Mouse (Mus musculus) intestine, embryonic 14.5 days (tissue): ENCODE data around the gene Gpr141. TPM values are rescaled to one million over a fixed set of nuclear protein-coding genes. Genes with fewer than 3 reads are reported as not detected.

Experiments used
- ATAC-seq: fragments of 200-750 bp; cut with Nextera tagmentation; replicated peaks from 2 replicates; pipeline ENCODE4 v1.8.0; 2017; ENCODE audit warnings: low read depth, moderate number of reproducible peaks, moderate TSS enrichment, moderate library complexity; ENCODE audit not compliant: low FRiP score, low TSS enrichment
- DNase-seq: peaks from one replicate; pipeline ENCODE4 v3.0.0-alpha.2; 2018; ENCODE audit warnings: low spot score
- H3K27ac ChIP-seq: fragments of 300-500 bp; sonication (generic); 2 replicates; pipeline ENCODE4 v1.5.1; 2014; ENCODE audit warnings: low read depth, mild to moderate bottlenecking, control low read depth
- H3K27me3 ChIP-seq: fragments of 300-500 bp; sonication (generic); replicated peaks from 2 replicates; pipeline ENCODE4 v1.6.1; 2014; ENCODE audit warnings: low read length, control low read depth; ENCODE audit not compliant: control insufficient read depth, insufficient read depth
- H3K36me3 ChIP-seq: fragments of 300-500 bp; sonication (generic); 2 replicates; pipeline ENCODE4 v1.6.1; 2014; ENCODE audit warnings: low read length, control low read depth; ENCODE audit not compliant: control insufficient read depth, insufficient read depth
- H3K4me1 ChIP-seq: fragments of 300-500 bp; sonication (generic); replicated peaks from 2 replicates; pipeline ENCODE4 v1.6.1; 2014; ENCODE audit warnings: low read length, control low read depth, mixed read lengths; ENCODE audit not compliant: control insufficient read depth, insufficient read depth
- H3K4me2 ChIP-seq: fragments of 300-500 bp; sonication (generic); 2 replicates; pipeline ENCODE4 v1.6.1; 2014; ENCODE audit warnings: low read length
- H3K4me3 ChIP-seq: fragments of 300-500 bp; sonication (generic); 2 replicates; pipeline ENCODE4 v1.5.1; 2014; ENCODE audit warnings: low read depth, low read length, control low read depth, mixed read lengths
- H3K9ac ChIP-seq: fragments of 300-500 bp; sonication (generic); 2 replicates; pipeline ENCODE4 v1.6.1; 2014; ENCODE audit warnings: mild to moderate bottlenecking, low read length
- H3K9me3 ChIP-seq: fragments of 300-500 bp; sonication (generic); 2 replicates; pipeline ENCODE4 v1.6.1; 2016; ENCODE audit warnings: low read length, control low read depth; ENCODE audit not compliant: control insufficient read depth
- WGBS: fragments of 180-500 bp; shearing (Covaris S2); extraction: QIAGEN DNeasy Blood & Tissue Kit; methylation state at CpG from one replicate; pipeline ENCODE4 v1.1.7; 2014; 5-methylcytosine and 5-hydroxymethylcytosine counted together
- polyA plus RNA-seq: library from polyadenylated mRNA; unstranded; fragments of >200 nt; fragmentation: Nextera tagmentation; extraction: Ambion mirVana; gene quantifications from 2 replicates; pipeline ENCODE4 v1.2.1, GENCODE M21; 2014

Gene Gpr141
- polyA plus RNA-seq, result 0.09 and 0.31 TPM in 2 replicates

GRCm38 (mm10) chr13:19824071-19824470 lies at the start of gene Gpr141:
Gene Gpr141 (minus strand): TSS chr13:19824257.
- Histone ChIP-seq H3K9me3 (no peaks in the 10 kb centered on the region), H3K4me2 (no peak within 1 kb of the TSS), H3K36me3 (no peaks in the 10 kb centered on the region), H3K27ac (no peak within 1 kb of the TSS), H3K27me3 (no peaks in the 10 kb centered on the region), H3K4me3 (no peak within 1 kb of the TSS), H3K4me1 (no peaks in the 10 kb centered on the region), H3K9ac (no peak within 1 kb of the TSS)
- DNase-seq, result no peak
- 47% methylated on average over 3 of the region's 3 CpGs for whole genome bisulfite sequencing
- no peak for ATAC-seq

GRCm38 (mm10) chr13:19864241-19864640 lies 40.2 kb upstream of the Gpr141 start:
- DNase-seq (no peak), ATAC-seq (no peak)
- Histone ChIP-seq H3K36me3 (no peaks in the 10 kb centered on the region), H3K27ac (no peak overlapping the region), H3K9me3 (no peaks in the 10 kb centered on the region), H3K27me3 (no peaks in the 10 kb centered on the region), H3K4me3 (no peak overlapping the region), H3K4me1 (no peaks in the 10 kb centered on the region), H3K4me2 (no peak overlapping the region), H3K9ac (no peak overlapping the region)

DNA sequence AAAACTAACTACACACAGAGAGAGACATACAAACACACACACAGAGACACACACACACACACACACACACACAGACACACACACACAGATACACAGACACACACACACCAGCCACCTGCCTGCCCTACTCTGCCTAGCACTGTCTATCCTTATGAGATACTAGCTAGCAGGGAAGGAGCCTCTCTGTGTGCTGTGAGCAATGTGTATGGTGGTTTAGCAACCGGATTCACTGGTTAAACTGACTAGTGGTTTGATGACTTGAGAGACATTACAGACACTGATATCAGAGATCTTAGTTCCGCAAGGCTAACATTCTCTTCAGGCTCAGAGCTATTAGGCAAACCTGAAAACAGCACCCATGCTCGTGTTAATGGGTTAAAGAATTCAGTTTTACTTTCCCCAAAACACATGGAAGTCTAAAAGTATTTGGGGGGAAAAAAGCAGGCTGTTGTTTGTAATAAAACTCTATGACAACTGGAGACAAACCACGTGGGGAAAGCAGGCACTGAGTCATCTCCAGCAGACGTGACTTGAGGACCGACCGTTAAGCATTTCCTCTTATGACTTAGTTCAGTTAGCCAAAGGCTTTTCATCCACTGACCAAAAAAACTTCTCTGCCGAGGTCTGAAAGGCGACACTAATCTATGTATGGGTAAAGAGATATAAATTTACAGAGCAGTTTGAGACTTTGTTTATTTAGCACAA lies 30.7 kb upstream of the Gpr141 start:
- H3K27me3 ChIP-seq, result no peaks in the 10 kb centered on the region
- H3K4me2 ChIP-seq, result no peak overlapping the region
- H3K4me3 ChIP-seq, result no peak overlapping the region
- ATAC-seq (no peak), DNase-seq (no peak)
- no peak overlapping the region for H3K27ac ChIP-seq
- no peaks in the 10 kb centered on the region for H3K36me3 ChIP-seq
- H3K9ac ChIP-seq, result no peak overlapping the region
- WGBS, result 42% methylated on average over 9 of the region's 9 CpGs
- H3K9me3 ChIP-seq, result no peaks in the 10 kb centered on the region
- no peaks in the 10 kb centered on the region for H3K4me1 ChIP-seq

DNA sequence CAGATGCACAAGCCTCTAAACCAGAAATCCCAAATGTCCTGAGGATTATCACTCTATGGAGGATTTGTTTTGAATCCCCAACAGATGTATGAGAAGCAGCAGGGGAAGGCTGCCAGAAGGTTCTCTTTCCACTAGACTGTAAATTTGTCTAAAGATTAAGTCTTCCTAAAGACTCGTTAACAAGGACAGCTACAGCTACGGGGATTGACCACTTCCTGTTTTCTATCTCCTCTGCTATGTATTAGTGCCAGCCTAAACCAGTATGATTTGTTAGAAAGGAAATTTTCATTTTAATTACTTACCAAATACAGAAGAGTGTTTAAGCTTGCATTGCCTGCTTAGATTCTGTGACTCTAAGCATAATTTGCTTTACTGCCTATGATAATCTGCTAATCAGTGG lies 30.0 kb upstream of the Gpr141 start:
- H3K9me3 ChIP-seq, result no peaks in the 10 kb centered on the region
- no peaks in the 10 kb centered on the region for H3K36me3 ChIP-seq
- H3K27me3 ChIP-seq, result no peaks in the 10 kb centered on the region
- no peak overlapping the region for H3K27ac ChIP-seq
- WGBS, result 34% methylated on average over 2 of the region's 2 CpGs
- H3K4me1 ChIP-seq, result no peaks in the 10 kb centered on the region
- no peak overlapping the region for H3K4me3 ChIP-seq
- H3K9ac ChIP-seq, result no peak overlapping the region
- H3K4me2 ChIP-seq, result no peak overlapping the region
- DNase-seq, result no peak
- ATAC-seq, result no peak

GRCm38 (mm10) chr13:19843448-19843847 lies 19.4 kb upstream of the Gpr141 start:
- Histone ChIP-seq H3K4me1 (no peaks in the 10 kb centered on the region), H3K27me3 (no peaks in the 10 kb centered on the region), H3K9ac (no peak overlapping the region), H3K27ac (no peak overlapping the region), H3K36me3 (no peaks in the 10 kb centered on the region), H3K4me2 (no peak overlapping the region), H3K4me3 (no peak overlapping the region), H3K9me3 (no peaks in the 10 kb centered on the region)
- no peak for DNase-seq
- no peak for ATAC-seq
- WGBS, result 85% methylated on average over 2 of the region's 2 CpGs

DNA sequence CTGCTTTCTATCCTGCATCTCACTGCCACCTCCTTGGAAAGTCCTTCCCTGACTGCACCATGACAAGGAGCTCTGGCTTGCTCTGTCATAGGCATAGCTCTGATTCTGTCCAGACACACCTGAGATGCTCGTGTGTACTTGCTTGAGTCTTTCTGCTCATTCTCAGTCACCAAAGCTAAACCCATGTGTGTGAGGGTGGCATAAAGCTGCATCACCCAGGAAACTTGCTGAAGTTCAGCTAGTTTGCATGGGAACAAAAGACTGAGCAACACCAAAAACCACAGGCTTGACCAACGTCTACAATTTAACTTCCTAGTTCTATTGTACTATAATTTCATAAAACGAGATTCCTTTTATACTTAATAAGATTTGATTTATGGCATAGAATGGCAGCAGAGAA lies 18.6 kb upstream of the Gpr141 start:
- Histone ChIP-seq H3K4me3 (no peak overlapping the region), H3K4me1 (no peaks in the 10 kb centered on the region), H3K9ac (no peak overlapping the region), H3K4me2 (no peak overlapping the region), H3K9me3 (no peaks in the 10 kb centered on the region), H3K27ac (no peak overlapping the region), H3K27me3 (no peaks in the 10 kb centered on the region), H3K36me3 (no peaks in the 10 kb centered on the region)
- no peak for DNase-seq
- 69% methylated on average over 3 of the region's 3 CpGs for WGBS
- ATAC-seq, result no peak

DNA sequence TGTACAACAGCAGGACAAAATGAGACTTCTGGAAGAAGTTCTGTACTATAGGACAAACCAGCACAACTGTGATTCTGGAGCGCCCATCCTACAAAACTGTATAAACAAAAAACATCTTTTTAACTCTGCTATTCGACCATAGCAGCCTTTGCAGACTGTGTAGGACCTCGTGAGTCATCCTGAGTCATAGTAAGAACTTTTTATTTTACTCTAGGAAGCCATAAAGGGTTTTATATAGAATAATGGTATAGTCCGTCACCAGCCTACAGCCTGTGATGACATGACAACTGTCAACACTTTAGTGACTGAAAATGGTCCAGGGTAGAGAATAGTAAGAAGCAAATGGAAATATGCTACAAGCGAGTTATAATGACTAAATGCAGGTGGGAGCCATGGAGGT lies 17.6 kb upstream of the Gpr141 start:
- no peak overlapping the region for H3K4me3 ChIP-seq
- no peak overlapping the region for H3K27ac ChIP-seq
- no peaks in the 10 kb centered on the region for H3K36me3 ChIP-seq
- 82% methylated on average over 5 of the region's 5 CpGs for WGBS
- no peaks in the 10 kb centered on the region for H3K4me1 ChIP-seq
- no peak for DNase-seq
- ATAC-seq, result no peak
- no peak overlapping the region for H3K9ac ChIP-seq
- H3K9me3 ChIP-seq, result no peaks in the 10 kb centered on the region
- H3K27me3 ChIP-seq, result no peaks in the 10 kb centered on the region
- H3K4me2 ChIP-seq, result no peak overlapping the region

- ATAC-seq, result no peak
- Histone ChIP-seq H3K4me3 (no peak overlapping the region), H3K27ac (no peak overlapping the region), H3K36me3 (no peaks in the 10 kb centered on the region), H3K4me1 (no peaks in the 10 kb centered on the region), H3K9me3 (no peaks in the 10 kb centered on the region), H3K9ac (no peak overlapping the region), H3K27me3 (no peaks in the 10 kb centered on the region), H3K4me2 (no peak overlapping the region)
- WGBS, result 55% methylated on average over 1 of the region's 1 CpGs
- no peak for DNase-seq
Observed at GRCm38 (mm10) chr13:19840206-19840605, 16.1 kb upstream of the Gpr141 start.

GRCm38 (mm10) chr13:19830560-19830959 lies 6.5 kb upstream of the Gpr141 start:
- WGBS, result 91% methylated on average over 4 of the region's 4 CpGs
- Histone ChIP-seq H3K4me2 (no peak overlapping the region), H3K36me3 (no peaks in the 10 kb centered on the region), H3K27me3 (no peaks in the 10 kb centered on the region), H3K4me1 (no peaks in the 10 kb centered on the region), H3K9me3 (no peaks in the 10 kb centered on the region), H3K9ac (no peak overlapping the region), H3K27ac (no peak overlapping the region), H3K4me3 (no peak overlapping the region)
- no peak for DNase-seq
- no peak for ATAC-seq
